Mouse (Mus musculus) ES-E14 (cell line): ENCODE measurements around the gene Cald1.

Experiments used
- CHD2 ChIP-seq: IDR thresholded peaks from 2 replicates; pipeline ENCODE4 v1.6.1; 2014; ENCODE audit warnings: mild to moderate bottlenecking, low read depth, low read length, inconsistent platforms
- HCFC1 ChIP-seq: IDR thresholded peaks from 2 replicates; pipeline ENCODE4 v1.6.1; 2012; ENCODE audit warnings: low read length, inconsistent platforms, borderline replicate concordance; ENCODE audit not compliant: insufficient read depth
- ZC3H11A ChIP-seq: IDR thresholded peaks from 2 replicates; pipeline ENCODE4 v1.6.1; 2012; ENCODE audit warnings: low read depth, mild to moderate bottlenecking, inconsistent platforms, low read length, borderline replicate concordance
- ZNF384 ChIP-seq: IDR thresholded peaks from 2 replicates; pipeline ENCODE4 v1.6.1; 2012; ENCODE audit warnings: low read depth, low read length, inconsistent platforms

DNA sequence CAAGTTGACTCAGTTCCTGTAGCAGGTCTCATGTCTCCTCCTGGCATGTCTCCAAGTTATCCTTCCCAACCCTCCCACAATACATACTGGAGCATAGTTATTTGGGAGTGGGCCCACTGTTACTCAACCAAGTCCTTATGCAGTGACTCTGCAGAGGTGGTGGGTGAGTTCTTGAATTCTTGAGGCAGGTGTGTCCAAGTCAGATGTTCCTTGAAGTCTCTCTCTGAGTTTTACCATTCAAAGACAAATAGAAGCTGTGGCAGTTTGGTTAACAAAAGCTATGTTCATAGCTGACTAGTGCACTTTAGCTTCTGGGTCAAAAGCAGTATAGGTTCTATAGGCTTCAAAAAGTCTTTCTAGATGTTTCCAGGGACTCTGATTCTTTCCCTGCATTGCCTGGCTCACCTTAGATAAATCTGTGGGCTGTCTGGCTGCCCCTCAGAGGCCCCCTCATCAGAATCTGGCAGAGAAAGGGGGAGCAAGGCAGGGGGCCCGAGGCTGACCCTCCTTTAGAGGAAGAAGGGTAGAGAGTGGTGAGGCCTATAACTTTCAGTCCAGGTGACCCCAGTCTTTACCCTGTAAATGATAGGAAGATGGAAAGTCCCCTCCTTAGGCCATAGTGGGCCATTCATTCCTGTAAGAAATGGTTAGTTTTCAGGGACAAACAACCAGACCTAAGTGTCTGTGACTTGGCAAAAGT, 105.3 kb downstream of the Cald1 start:
- TF ChIP-seq ZNF384 (no peak), CHD2 (no peak), HCFC1 (no peak), ZC3H11A (no peak)
